Mouse (Mus musculus) macrophage (primary cell): ENCODE data around the gene Madcam1. TPM values are rescaled to one million over a fixed set of nuclear protein-coding genes. Genes with fewer than 3 reads are reported as not detected.

ENCODE experiments used
- H3K27ac ChIP-seq: fragments of 350-480 bp; formaldehyde crosslinking; 2 replicates; pipeline ENCODE4 v1.9.0; 2021
- H3K36me3 ChIP-seq: fragments of 350-480 bp; formaldehyde crosslinking; 2 replicates; pipeline ENCODE4 v1.9.0; 2021; ENCODE audit errors: inconsistent target
- H3K4me3 ChIP-seq: fragments of 350-480 bp; formaldehyde crosslinking; 2 replicates; pipeline ENCODE4 v1.9.0; 2021; ENCODE audit errors: inconsistent target
- H3K79me2 ChIP-seq: fragments of 350-480 bp; formaldehyde crosslinking; 2 replicates; pipeline ENCODE4 v1.9.0; 2021; ENCODE audit errors: inconsistent target
- WGBS: methylation state at CpG from one replicate; pipeline ENCODE4 v1.1.7; 2026; ENCODE audit warnings: inconsistent platforms; ENCODE audit not compliant: missing documents; 5-methylcytosine and 5-hydroxymethylcytosine counted together
- polyA plus RNA-seq: library from polyadenylated mRNA; stranded (reverse); fragments of 250-400 nt; gene quantifications from 3 replicates; pipeline ENCODE4 v1.2.4, GENCODE M21; 2018; ENCODE audit warnings: inconsistent platforms

The Madcam1 gene
- polyA plus RNA-seq, 1 experiment from 2014 or later = not detected

DNA sequence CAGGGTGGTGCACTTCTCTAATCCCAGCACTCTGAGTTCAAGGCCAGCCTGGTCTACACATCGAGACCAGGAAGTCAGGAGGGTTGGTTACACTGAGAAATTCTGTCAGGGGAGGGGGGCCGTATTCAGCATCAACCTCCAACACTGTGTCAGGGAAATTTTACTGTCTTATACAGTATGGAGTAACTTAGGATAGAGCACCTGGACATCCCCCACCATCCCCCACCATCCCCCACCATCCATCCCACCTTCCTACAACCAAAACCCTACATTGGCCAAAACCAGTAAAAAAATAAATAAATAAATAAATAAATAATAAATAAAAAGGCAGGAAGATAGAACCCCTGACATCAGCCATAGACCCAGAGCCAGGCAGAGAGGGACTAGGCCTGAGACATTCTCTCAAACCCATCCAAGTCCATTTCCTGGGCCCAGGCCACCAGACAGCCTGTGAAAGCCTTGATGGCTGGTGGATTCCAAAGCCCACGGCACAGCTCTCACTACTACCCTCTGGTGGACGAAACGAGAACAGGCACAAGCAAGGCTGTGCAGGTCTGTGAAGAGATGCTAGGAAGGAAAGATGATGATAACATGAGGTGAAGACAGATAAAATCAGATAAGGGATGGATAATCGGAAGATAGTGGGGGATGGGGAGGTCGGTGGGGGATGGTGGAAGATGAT, 15.1 kb upstream of the Madcam1 start:
- Histone ChIP-seq H3K4me3 (no peak overlapping the region), H3K36me3 (no peaks in the 10 kb centered on the region), H3K27ac (no peak overlapping the region), H3K79me2 (no peaks in the 10 kb centered on the region)
- 28% methylated on average over 7 of the region's 7 CpGs for WGBS

DNA sequence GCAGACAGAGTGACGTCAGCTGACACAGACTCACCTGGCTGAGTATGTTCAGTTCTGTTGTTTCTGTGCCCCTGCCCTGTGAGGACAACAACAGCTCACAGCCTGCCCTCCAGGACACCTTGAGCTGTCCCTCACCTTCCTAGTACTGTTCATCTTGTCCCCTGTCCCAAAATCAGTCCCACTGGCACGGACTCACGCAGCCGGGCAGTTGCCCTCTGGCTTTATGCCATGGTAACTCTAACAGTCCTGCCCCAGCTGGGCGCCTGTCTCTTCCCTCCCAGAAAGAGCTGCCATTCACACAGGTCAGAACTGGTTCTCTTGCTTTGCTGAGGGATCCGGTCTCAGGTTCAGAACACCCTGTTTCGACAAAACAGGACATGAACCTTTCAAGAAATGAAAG, 11.6 kb upstream of the Madcam1 start:
- WGBS = 78% methylated on average over 7 of the region's 7 CpGs
- no peaks in the 10 kb centered on the region for H3K79me2 ChIP-seq
- H3K36me3 ChIP-seq = no peaks in the 10 kb centered on the region
- H3K27ac ChIP-seq = no peak overlapping the region
- no peak overlapping the region for H3K4me3 ChIP-seq

DNA sequence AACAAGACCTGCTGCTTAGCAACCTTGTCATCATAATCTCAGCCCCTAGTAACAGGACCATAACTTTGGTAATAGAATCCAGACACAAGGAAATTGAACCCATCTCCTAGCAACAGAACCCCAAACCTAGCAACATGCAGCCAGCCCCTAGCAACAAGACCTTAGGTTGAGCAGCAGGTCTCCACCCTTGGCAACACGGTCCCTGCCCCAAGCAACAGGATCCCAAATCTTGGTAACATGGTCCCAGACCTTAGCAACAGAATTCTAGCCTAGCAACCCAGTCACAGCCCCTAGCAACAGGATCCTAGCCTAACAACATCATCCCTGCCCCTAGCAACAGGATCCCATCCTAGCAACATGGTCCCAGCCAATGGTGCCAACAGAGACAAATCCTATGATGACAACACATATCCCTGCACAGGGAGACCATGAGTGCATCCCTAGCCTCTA, 9.4 kb upstream of the Madcam1 start:
- no peak overlapping the region for H3K4me3 ChIP-seq
- WGBS = 70% methylated on average over 1 of the region's 1 CpGs
- H3K79me2 ChIP-seq = no peaks in the 10 kb centered on the region
- no peaks in the 10 kb centered on the region for H3K36me3 ChIP-seq
- no peak overlapping the region for H3K27ac ChIP-seq

DNA sequence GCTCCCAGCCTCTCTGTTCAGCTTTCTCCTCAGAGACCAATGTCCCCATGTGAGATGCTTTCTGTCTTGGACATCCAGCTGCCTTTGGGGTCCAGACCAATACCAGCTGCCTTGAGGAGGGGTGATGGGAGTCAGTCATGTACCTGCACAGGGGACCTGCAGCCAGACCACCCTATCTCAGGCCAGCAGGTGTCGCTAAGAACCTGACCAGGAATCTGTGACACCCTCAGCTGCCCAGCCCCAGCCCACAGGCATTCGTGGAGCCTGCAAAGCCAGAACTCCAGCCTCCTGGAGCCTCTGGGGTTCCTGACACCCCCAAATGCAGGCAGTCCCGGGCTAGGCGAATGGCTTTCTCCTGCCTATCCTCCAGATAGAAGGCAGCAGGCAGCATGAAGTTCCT, 5.5 kb upstream of the Madcam1 start:
- Histone ChIP-seq H3K4me3 (no peak overlapping the region), H3K27ac (no peak overlapping the region), H3K36me3 (no peaks in the 10 kb centered on the region), H3K79me2 (no peaks in the 10 kb centered on the region)
- WGBS = 35% methylated on average over 4 of the region's 4 CpGs

DNA sequence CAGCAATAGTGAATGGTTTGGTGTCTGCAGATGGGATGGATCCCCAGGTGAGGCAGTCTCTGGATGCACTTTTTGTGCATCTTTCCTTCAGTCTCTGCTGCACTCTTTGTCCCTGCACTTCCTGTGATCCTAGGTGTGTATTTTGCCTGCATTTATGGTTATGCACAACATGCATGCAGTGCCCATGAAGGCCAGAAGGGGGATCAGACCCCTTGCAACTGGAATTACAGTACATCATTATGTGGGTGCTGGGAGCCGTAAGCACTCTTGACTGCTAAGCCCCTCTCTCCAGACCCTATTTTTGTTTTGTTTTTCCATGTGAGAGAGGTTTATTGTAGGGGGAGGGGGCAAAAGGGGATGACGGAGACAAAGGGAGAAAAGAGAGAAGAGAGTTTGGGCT, 4.1 kb upstream of the Madcam1 start:
- 94% methylated on average over 2 of the region's 2 CpGs for WGBS

DNA sequence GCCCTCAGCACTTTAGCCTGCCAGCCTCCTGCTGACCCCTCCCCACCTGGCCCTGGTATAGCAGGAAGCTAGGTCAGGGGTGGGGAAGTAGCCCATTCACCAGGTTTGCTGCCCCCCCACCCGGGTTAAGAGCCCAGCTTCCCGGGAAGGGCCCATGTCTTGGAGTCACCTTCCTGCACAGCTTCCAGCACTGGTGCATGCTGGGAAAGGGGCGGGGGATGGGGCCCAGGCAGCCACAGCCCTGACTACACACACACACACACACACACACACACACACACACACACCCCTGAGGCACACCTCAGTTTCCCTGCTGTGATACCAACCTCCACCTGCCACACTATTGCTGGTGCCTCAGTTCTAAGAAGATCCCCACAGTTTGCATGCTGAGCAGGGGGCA, 2.5 kb upstream of the Madcam1 start:
- Histone ChIP-seq H3K27ac (no peak overlapping the region), H3K36me3 (no peaks in the 10 kb centered on the region), H3K4me3 (no peak overlapping the region), H3K79me2 (no peaks in the 10 kb centered on the region)
- WGBS = 33% methylated on average over 2 of the region's 3 CpGs

More for the DNA sequence above, 4.1 kb upstream of the Madcam1 start:
- Histone ChIP-seq H3K4me3 (no peak overlapping the region), H3K36me3 (no peaks in the 10 kb centered on the region), H3K79me2 (no peaks in the 10 kb centered on the region), H3K27ac (no peak overlapping the region)

DNA sequence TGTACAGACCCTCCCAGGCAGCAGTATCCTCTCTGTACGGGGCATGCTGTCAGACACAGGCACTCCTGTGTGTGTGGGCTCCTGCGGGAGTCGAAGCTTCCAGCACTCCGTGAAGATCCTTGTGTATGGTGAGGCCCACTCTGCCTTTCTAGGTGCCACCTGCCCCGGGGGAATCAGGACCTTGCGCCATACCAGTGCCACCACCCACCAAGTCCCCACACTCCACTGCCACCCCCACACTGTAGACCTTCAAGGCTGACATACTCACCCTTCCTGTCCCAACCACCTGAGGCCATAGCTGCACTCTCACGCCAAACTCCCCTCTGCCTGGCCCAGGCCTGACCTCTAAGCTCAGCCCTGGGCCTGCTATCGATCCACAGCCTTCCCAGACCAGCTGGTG, 692 bp downstream of the Madcam1 start:
- 90% methylated on average over 8 of the region's 8 CpGs for WGBS

DNA sequence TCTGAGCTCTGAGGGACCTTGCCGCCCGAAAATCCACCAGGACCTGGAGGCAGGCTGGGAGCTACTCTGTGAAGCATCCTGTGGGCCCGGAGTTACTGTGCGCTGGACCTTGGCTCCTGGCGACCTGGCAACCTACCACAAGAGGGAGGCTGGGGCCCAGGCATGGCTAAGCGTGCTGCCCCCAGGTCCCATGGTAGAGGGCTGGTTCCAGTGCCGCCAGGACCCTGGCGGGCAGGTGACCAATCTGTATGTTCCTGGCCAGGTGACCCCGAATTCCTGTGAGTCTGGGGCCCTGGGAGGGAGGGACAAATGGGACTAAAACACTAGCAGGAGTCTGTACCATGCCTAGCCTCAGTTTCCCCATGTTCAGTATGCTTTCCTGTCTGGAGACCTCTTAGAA, 2.1 kb downstream of the Madcam1 start:
- Histone ChIP-seq H3K79me2 (no peaks in the 10 kb centered on the region; the same call in 1 of the 2 replicates), H3K4me3 (no peak overlapping the region), H3K27ac (no peak overlapping the region), H3K36me3 (no peaks in the 10 kb centered on the region)
- WGBS = 72% methylated on average over 9 of the region's 9 CpGs

More for the DNA sequence above, 692 bp downstream of the Madcam1 start:
- H3K4me3 ChIP-seq = no peak overlapping the region
- H3K79me2 ChIP-seq = no peaks in the 10 kb centered on the region
- no peak overlapping the region for H3K27ac ChIP-seq
- H3K36me3 ChIP-seq = no peaks in the 10 kb centered on the region

DNA sequence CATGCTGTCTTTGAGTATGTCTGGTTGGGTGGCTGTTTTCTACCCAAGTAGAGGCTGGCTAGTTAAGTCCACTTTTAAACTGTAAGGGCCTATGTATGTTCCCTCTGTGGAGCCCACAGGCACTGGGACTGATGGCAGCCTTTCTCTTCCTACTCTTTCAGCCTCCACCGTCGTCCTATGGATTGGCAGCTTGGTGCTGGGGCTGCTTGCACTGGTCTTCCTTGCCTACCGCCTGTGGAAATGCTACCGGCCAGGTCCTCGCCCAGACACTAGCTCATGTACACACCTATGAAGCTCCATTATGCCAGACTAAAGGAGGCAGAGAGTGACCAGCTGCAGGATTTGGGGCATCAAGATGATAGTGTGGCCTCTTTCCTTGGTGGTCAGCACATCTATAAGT, 3.7 kb downstream of the Madcam1 start:
- H3K4me3 ChIP-seq = no peak overlapping the region
- 82% methylated on average over 5 of the region's 5 CpGs for whole genome bisulfite sequencing
- no peak overlapping the region for H3K27ac ChIP-seq
- no peaks in the 10 kb centered on the region for H3K36me3 ChIP-seq
- H3K79me2 ChIP-seq = no peaks in the 10 kb centered on the region; the same call in 1 of the 2 replicates

DNA sequence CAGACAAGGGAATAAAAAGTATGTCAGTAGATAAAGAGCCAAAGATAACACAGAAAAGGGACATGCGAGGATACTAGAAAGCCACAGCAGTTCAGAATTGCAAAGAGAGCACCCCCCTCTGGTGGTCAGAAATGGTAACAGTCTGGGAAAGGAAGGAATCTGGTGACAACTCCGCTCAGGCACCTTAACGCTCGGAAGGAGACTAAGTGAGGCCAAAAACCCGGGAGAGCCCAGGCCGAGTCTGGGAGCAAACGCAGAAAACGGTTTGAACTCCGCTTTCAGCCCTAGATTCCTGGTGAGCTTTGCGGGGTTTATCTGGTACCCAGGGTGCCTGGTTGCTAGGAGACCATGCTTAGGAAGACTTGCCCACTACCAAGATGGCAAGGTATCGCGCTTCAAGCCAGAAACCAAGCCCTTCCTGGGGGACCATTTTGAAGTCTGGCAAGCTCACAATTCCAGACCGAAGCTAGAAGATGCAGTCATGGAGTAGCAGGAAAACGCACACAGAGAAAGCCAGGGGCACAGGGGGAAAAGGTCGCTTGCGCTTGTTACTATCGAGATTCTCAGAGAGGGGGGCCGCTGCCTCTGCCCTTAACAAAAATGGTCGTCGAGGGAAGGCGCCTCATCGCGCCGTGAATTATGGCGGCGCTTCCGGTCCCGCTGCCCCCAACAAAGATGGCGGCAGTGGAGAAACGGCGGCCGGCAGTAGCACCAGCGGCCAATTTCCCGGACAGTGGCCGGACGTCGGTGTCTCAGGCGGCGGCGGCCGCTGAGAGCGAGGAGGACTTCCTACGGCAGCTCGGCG, 4.6 kb downstream of the Madcam1 start, which contains the start of gene Tpgs1:
Gene Tpgs1 (plus strand): TSS at position 599 of the 805 bp plus-strand sequence.
- no peaks in the 10 kb centered on the region; the same call in 1 of the 2 replicates for H3K79me2 ChIP-seq
- 0% methylated on average over 45 of the region's 45 CpGs for WGBS
- H3K36me3 ChIP-seq = no peaks in the 10 kb centered on the region
- peak within 1 kb of the TSS; percentile 74 for H3K27ac ChIP-seq
- H3K4me3 ChIP-seq = peak within 1 kb of the TSS; percentile 80

DNA sequence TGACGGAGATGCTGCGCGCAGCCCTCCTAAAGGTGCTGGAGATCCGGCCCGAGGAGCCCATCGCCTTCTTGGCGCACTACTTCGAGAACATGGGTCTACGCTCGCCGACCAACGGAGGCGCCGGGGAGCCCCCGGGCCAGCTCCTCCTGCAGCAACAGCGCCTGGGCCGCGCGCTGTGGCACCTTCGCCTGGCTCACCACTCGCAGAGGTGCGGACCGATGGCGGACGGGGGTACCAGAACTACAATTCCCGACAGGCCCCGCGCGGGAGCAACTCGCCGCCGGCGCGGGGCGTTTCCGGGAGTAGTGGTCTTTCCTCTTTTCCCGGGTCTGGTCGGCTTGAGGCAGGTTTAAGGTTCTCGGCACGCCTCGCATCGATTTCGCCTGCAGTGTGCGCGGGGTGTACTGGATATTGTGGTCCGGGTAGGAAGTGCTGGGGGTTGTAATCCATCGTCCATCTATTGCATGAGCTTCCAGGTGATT, 5.3 kb downstream of the Madcam1 start:
- Histone ChIP-seq H3K36me3 (no peaks in the 10 kb centered on the region), H3K4me3 (peak overlapping the region; percentile 80), H3K27ac (peak overlapping the region; percentile 74), H3K79me2 (no peaks in the 10 kb centered on the region; the same call in 1 of the 2 replicates)
- WGBS = under 1% methylated on average over 47 of the region's 47 CpGs

DNA sequence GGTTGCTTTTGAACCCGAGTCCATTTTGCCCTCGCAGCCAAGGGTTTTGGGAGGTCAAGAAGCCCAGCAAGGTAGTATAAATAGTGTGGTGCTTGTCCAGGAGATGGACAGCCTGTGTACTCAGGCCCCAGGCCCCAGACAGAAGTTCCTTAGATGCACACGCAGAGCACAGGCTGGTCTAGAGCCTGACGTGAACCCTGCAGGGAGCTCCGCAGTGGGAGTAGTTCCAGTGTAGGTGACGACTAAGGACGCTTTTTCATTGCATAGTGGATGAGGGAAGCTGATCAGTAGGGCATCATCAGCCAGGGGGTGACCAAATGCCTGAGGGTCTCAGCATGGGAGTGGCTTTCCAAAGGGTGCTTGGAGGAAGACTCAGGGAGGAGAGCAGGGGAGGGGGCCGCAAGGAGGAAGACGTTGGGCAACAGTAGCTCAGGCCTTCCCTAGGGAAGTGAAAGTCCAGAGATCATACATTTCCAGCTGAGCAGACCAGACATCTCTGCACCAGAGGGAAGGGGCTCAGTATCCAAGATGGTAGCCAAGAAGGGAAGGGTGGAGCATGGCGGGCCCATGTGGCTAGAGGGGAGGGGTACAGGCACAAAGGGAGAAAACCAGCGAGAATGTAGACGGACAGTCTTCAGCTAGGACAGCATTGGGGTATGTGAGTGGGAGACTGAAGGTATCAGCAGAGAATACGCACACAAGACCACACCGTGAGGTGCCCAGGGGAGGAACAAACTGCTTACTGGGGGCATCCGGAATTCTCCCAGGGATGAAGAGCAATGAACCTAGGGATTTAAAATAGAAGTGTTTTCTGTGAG, 5.9 kb downstream of the Madcam1 start:
- Histone ChIP-seq H3K79me2 (no peaks in the 10 kb centered on the region; the same call in 1 of the 2 replicates), H3K36me3 (no peaks in the 10 kb centered on the region), H3K27ac (peak overlapping the region; percentile 74), H3K4me3 (peak overlapping the region; percentile 80)
- 34% methylated on average over 15 of the region's 15 CpGs for WGBS

DNA sequence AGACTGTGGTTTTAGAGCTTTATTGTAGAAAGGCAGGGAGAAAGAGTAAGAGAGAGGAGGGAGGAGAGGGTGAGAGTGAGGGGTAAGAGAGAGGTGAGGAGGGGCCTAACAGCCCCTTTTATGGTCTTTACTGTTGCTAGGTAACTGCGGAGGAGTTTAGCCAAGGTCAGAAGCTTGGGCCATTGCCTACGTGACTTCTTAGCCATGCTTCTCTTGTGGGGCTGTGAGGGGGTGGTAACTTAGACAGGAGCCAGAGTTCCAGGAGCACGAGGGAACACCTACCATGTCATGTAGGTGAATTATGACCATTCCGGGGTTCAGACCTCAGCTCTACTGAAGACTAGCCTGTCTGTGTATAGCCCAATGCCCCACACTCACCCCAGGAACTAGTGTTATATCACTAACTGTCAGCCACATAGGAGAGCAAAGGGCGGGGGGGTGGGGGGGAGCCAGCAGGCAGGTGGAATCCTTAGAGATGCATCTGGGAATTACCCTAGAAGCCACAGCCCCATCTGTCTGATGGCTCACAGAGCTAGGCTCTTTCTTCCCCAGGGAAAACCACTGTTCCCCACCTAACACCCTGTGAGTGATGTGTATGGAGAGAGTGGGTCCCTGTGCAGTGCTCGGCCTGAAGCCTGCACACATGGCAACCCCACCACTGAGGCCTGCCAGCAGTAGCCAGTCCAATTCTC, 7.2 kb downstream of the Madcam1 start:
- 89% methylated on average over 6 of the region's 6 CpGs for WGBS
- Histone ChIP-seq H3K27ac (no peak overlapping the region), H3K36me3 (peaks cover 4% of the 10 kb centered on the region; the same call in 1 of the 2 replicates), H3K79me2 (no peaks in the 10 kb centered on the region; the same call in 1 of the 2 replicates), H3K4me3 (no peak overlapping the region)

DNA sequence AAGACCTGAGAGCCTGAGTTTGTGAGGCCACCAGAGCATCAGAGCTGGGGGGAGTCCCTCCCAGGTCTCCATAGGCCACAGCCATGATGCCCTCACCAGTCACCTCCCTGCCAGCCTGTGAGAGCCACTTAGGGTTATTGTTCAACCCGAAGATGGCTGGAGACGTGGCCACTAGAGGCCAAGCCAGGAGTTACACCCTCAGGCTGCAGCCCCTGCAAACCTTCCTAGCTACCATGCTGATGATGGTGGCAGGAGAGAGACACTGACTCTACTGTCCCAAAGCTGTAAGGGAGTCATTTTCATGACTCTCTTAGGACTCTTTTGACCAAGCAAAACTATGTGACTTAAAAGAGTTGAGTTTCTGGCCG, 7.7 kb downstream of the Madcam1 start:
- H3K79me2 ChIP-seq = no peaks in the 10 kb centered on the region; the same call in 1 of the 2 replicates
- H3K36me3 ChIP-seq = peaks cover 4% of the 10 kb centered on the region; the same call in 1 of the 2 replicates
- H3K4me3 ChIP-seq = no peak overlapping the region
- H3K27ac ChIP-seq = no peak overlapping the region
- WGBS = 84% methylated on average over 3 of the region's 3 CpGs
